Mouse (Mus musculus) brain, adult 2 months (tissue): Measurements from ENCODE around the gene Adamts7.

Source experiments
- DNase-seq: peaks from one replicate; pipeline ENCODE4 v3.0.0; 2011; ENCODE audit warnings: low read depth, low spot score

Adamts7 gene

GRCm38 (mm10) chr9:90233906-90234419 lies 71.1 kb downstream of the Adamts7 start:
- DNase-seq: no peak

GRCm38 (mm10) chr9:90234786-90235185 lies 71.9 kb downstream of the Adamts7 start:
- no peak for DNase-seq

- no peak for DNase-seq
Observed at GRCm38 (mm10) chr9:90235258-90235882, 72.5 kb downstream of the Adamts7 start.

- no peak for DNase-seq
Observed at GRCm38 (mm10) chr9:90236817-90237216, 73.9 kb downstream of the Adamts7 start.

GRCm38 (mm10) chr9:90237232-90238062 lies 74.6 kb downstream of the Adamts7 start:
- no peak for DNase-seq

- DNase-seq: peak; percentile 46
Observed at GRCm38 (mm10) chr9:90240560-90240959, 77.7 kb downstream of the Adamts7 start.

- no peak for DNase-seq
Observed at GRCm38 (mm10) chr9:90241041-90241440, 78.2 kb downstream of the Adamts7 start.

- peak; percentile 32 for DNase-seq
Observed at GRCm38 (mm10) chr9:90241618-90242017, 78.7 kb downstream of the Adamts7 start.

- peak; percentile 47 for DNase-seq
Observed at GRCm38 (mm10) chr9:90242291-90242690, 79.4 kb downstream of the Adamts7 start.

- DNase-seq: peak; percentile 40
Observed at GRCm38 (mm10) chr9:90242855-90243254, 80.0 kb downstream of the Adamts7 start.

- DNase-seq: no peak
Observed at GRCm38 (mm10) chr9:90244301-90245151, 81.7 kb downstream of the Adamts7 start.

GRCm38 (mm10) chr9:90245206-90245605 lies 82.3 kb downstream of the Adamts7 start:
- no peak for DNase-seq

GRCm38 (mm10) chr9:90245781-90246180 lies 82.9 kb downstream of the Adamts7 start:
- DNase-seq: no peak

GRCm38 (mm10) chr9:90247316-90247715 lies 84.4 kb downstream of the Adamts7 start:
- DNase-seq: peak; percentile 16

- no peak for DNase-seq
Observed at GRCm38 (mm10) chr9:90248326-90248725, 85.5 kb downstream of the Adamts7 start.

- DNase-seq: no peak
Observed at GRCm38 (mm10) chr9:90249036-90249435, 86.2 kb downstream of the Adamts7 start.

- DNase-seq: no peak
Observed at GRCm38 (mm10) chr9:90250141-90250775, 87.4 kb downstream of the Adamts7 start.

GRCm38 (mm10) chr9:90250964-90251750 lies 88.3 kb downstream of the Adamts7 start:
- peak; percentile 16 for DNase-seq

- DNase-seq: no peak
Observed at GRCm38 (mm10) chr9:90253181-90253580, 90.3 kb downstream of the Adamts7 start.

GRCm38 (mm10) chr9:90255844-90256405 lies 93.1 kb downstream of the Adamts7 start:
- DNase-seq: no peak
